Mouse (Mus musculus) CH12.LX (cell line): ENCODE data around the gene Fbxl20. TPM values are rescaled to one million over a fixed set of nuclear protein-coding genes. Genes with fewer than 3 reads are reported as not detected.

ENCODE experiments used
- DNase-seq: peaks from one replicate; pipeline ENCODE4 v3.0.0-alpha.2; 2013; ENCODE audit errors: extremely low read depth
- H3K27ac ChIP-seq: 2 replicates; pipeline ENCODE4 v1.5.1; 2012; ENCODE audit warnings: low read depth, mild to moderate bottlenecking, control low read depth, moderate library complexity; ENCODE audit not compliant: insufficient read depth
- H3K27me3 ChIP-seq: replicated peaks from 2 replicates; pipeline ENCODE3; 2012; ENCODE audit warnings: inconsistent platforms
- H3K36me3 ChIP-seq, 2 experiments: replicated peaks in 1 of 2; 2 replicates each; pipeline versions ENCODE3 to v1.6.1; 2012; ENCODE audit warnings: inconsistent platforms in 1 of 2, low read length in 1 of 2, mild to moderate bottlenecking in 1 of 2, mixed read lengths in 1 of 2, moderate library complexity in 1 of 2; ENCODE audit not compliant: control insufficient read depth in 1 of 2, insufficient read depth in 1 of 2
- H3K4me1 ChIP-seq, 2 experiments: 2 replicates each; pipeline ENCODE4 v1.6.1; 2012; ENCODE audit warnings: inconsistent platforms in 1 of 2, moderate library complexity in 1 of 2; ENCODE audit not compliant: insufficient read depth in 2 of 2, control insufficient read depth in 1 of 2
- H3K4me2 ChIP-seq: 2 replicates; pipeline ENCODE4 v1.6.1; 2012; ENCODE audit warnings: low read depth, mild to moderate bottlenecking, control low read depth; ENCODE audit not compliant: poor library complexity, insufficient read depth, severe bottlenecking
- H3K4me3 ChIP-seq, 3 experiments: fragments of 150-350 bp in 1 of 3; sonication (generic) in 1 of 3; replicated peaks in 1 of 3; 2 replicates each; pipeline versions ENCODE3 to v1.5.1; 2011 to 2012; ENCODE audit warnings: low read depth in 2 of 3, low read length in 2 of 3, mild to moderate bottlenecking in 2 of 3, moderate library complexity in 2 of 3, control low read depth in 1 of 3, improper control_type of control experiment in 1 of 3, inconsistent platforms in 1 of 3, mixed read lengths in 1 of 3; ENCODE audit not compliant: poor library complexity in 1 of 3
- H3K79me2 ChIP-seq: replicated peaks from 2 replicates; pipeline ENCODE4 v1.6.1; 2012; ENCODE audit warnings: mild to moderate bottlenecking, moderate library complexity; ENCODE audit not compliant: control insufficient read depth, poor library complexity, insufficient read depth, severe bottlenecking; ENCODE audit errors: extremely low read depth
- H3K9ac ChIP-seq: 2 replicates; pipeline ENCODE4 v1.6.1; 2012; ENCODE audit warnings: low read depth, mild to moderate bottlenecking, control low read depth, moderate library complexity; ENCODE audit not compliant: insufficient read depth
- H3K9me3 ChIP-seq: replicated peaks from 2 replicates; pipeline ENCODE3; 2012; ENCODE audit warnings: low read length, inconsistent platforms, mixed read lengths
- BHLHE40 ChIP-seq: IDR thresholded peaks from 2 replicates; pipeline ENCODE4 v1.6.1; 2011; ENCODE audit warnings: mild to moderate bottlenecking, low read depth, low read length, improper control_type of control experiment
- CHD1 ChIP-seq: IDR thresholded peaks from 2 replicates; pipeline ENCODE4 v1.6.1; 2012; ENCODE audit warnings: low read depth, low read length, improper control_type of control experiment, inconsistent platforms
- CHD2 ChIP-seq: IDR thresholded peaks from 2 replicates; pipeline ENCODE4 v1.6.1; 2011; ENCODE audit warnings: low read length, improper control_type of control experiment
- E2F4 ChIP-seq: IDR thresholded peaks from 2 replicates; pipeline ENCODE4 v1.6.1; 2011; ENCODE audit warnings: low read depth, low read length, improper control_type of control experiment; ENCODE audit not compliant: insufficient replicate concordance
- ELF1 ChIP-seq: IDR thresholded peaks from 2 replicates; pipeline ENCODE4 v1.6.1; 2014; ENCODE audit warnings: low read depth, mild to moderate bottlenecking, inconsistent platforms, low read length, improper control_type of control experiment
- GABPA ChIP-seq: IDR thresholded peaks from 2 replicates; pipeline ENCODE4 v1.6.1; 2012; ENCODE audit warnings: low read depth, low read length, improper control_type of control experiment, inconsistent platforms; ENCODE audit not compliant: insufficient replicate concordance
- KAT2A ChIP-seq: IDR thresholded peaks from 2 replicates; pipeline ENCODE4 v1.6.1; 2012; ENCODE audit warnings: low read length, improper control_type of control experiment, inconsistent platforms; ENCODE audit not compliant: insufficient replicate concordance
- MAX ChIP-seq: IDR thresholded peaks from 2 replicates; pipeline ENCODE4 v1.6.1; 2011; ENCODE audit warnings: low read length, improper control_type of control experiment
- MAZ ChIP-seq: IDR thresholded peaks from 2 replicates; pipeline ENCODE4 v1.6.1; 2012; ENCODE audit warnings: low read depth, mild to moderate bottlenecking, inconsistent platforms, low read length, improper control_type of control experiment, moderate library complexity
- MEF2A ChIP-seq: IDR thresholded peaks from 2 replicates; pipeline ENCODE4 v1.6.1; 2014; ENCODE audit warnings: low read depth, mild to moderate bottlenecking, inconsistent platforms, low read length, improper control_type of control experiment, borderline replicate concordance
- MXI1 ChIP-seq: IDR thresholded peaks from 2 replicates; pipeline ENCODE4 v1.6.1; 2011; ENCODE audit warnings: mild to moderate bottlenecking, low read depth, low read length, improper control_type of control experiment
- MYC ChIP-seq: IDR thresholded peaks from 2 replicates; pipeline ENCODE4 v1.6.1; 2011; ENCODE audit warnings: low read depth, mild to moderate bottlenecking, improper control_type of control experiment, low read length
- NELFE ChIP-seq: IDR thresholded peaks from 2 replicates; pipeline ENCODE4 v1.6.1; 2011; ENCODE audit warnings: low read depth, low read length, improper control_type of control experiment
- NRF1 ChIP-seq: IDR thresholded peaks from 2 replicates; pipeline ENCODE4 v1.6.1; 2014; ENCODE audit warnings: low read depth, mild to moderate bottlenecking, inconsistent platforms, low read length, improper control_type of control experiment, moderate library complexity
- PAX5 ChIP-seq: IDR thresholded peaks from 2 replicates; pipeline ENCODE4 v1.6.1; 2012; ENCODE audit warnings: low read length, inconsistent platforms, mixed read lengths
- POLR2A ChIP-seq: IDR thresholded peaks from 2 replicates; pipeline ENCODE4 v1.6.1; 2011; ENCODE audit warnings: low read depth, mild to moderate bottlenecking, improper control_type of control experiment, low read length
- POLR2AphosphoS2 ChIP-seq: IDR thresholded peaks from 2 replicates; pipeline ENCODE4 v1.6.1; 2011; ENCODE audit warnings: low read depth, low read length, improper control_type of control experiment
- RAD21 ChIP-seq: IDR thresholded peaks from 2 replicates; pipeline ENCODE4 v1.6.1; 2011; ENCODE audit warnings: low read depth, mild to moderate bottlenecking, low read length, improper control_type of control experiment, moderate library complexity
- SMC3 ChIP-seq: IDR thresholded peaks from 2 replicates; pipeline ENCODE4 v1.6.1; 2011; ENCODE audit warnings: low read depth, low read length, improper control_type of control experiment
- TCF12 ChIP-seq: IDR thresholded peaks from 2 replicates; pipeline ENCODE4 v1.6.1; 2014; ENCODE audit warnings: low read depth, mild to moderate bottlenecking, inconsistent platforms, low read length, improper control_type of control experiment
- USF2 ChIP-seq: conservative IDR thresholded peaks from 2 replicates; pipeline ENCODE4 v1.6.1; 2011; ENCODE audit warnings: low read depth, low read length, improper control_type of control experiment
- ZC3H11A ChIP-seq: IDR thresholded peaks from 2 replicates; pipeline ENCODE4 v1.6.1; 2012; ENCODE audit warnings: low read depth, mild to moderate bottlenecking, inconsistent platforms, low read length, improper control_type of control experiment
- ZKSCAN1 ChIP-seq: IDR thresholded peaks from 2 replicates; pipeline ENCODE4 v1.6.1; 2012; ENCODE audit warnings: low read depth, inconsistent platforms, low read length, improper control_type of control experiment, borderline replicate concordance
- ZNF384 ChIP-seq: IDR thresholded peaks from 2 replicates; pipeline ENCODE4 v1.6.1; 2012; ENCODE audit warnings: low read depth, low read length, improper control_type of control experiment, inconsistent platforms
- dilution Hi-C: fragments of 300-500 bp; cut with MboI; formaldehyde crosslinking; loops from 2 replicates; pipeline ENCODE4 v1.14.3; 2020; ENCODE audit warnings: low sequenced_read_pairs; ENCODE audit not compliant: extremely low pct_unique_long_range_greater_than_20kb, extremely low pct_ligation_motif_present
- in situ Hi-C: fragments of 300-500 bp; cut with MboI; formaldehyde crosslinking; loops from 3 replicates; pipeline ENCODE4 v1.14.3; 2019; ENCODE audit warnings: low sequenced_read_pairs, low pct_ligation_motif_present, low pct_unique_long_range_greater_than_20kb, mixed read lengths
- polyA plus RNA-seq: library from polyadenylated mRNA; unstranded; fragments of >175 nt; gene quantifications from 2 replicates; pipeline ENCODE4 v1.2.1, GENCODE M21; 2012; ENCODE audit warnings: low read depth; ENCODE audit not compliant: insufficient read length
- total RNA-seq, 2 experiments: library from RNA; depleted of rRNA; stranded (reverse); fragments of 300-350 nt in 1 of 2; fragments of >200 nt in 1 of 2; gene quantifications; 2 replicates each; pipeline ENCODE4 v1.2.3; 2012 to 2014

The Fbxl20 gene
- total and polyA plus RNA-seq, 3 experiments, result 6.4 to 9.0 (median 7.9) TPM

DNA sequence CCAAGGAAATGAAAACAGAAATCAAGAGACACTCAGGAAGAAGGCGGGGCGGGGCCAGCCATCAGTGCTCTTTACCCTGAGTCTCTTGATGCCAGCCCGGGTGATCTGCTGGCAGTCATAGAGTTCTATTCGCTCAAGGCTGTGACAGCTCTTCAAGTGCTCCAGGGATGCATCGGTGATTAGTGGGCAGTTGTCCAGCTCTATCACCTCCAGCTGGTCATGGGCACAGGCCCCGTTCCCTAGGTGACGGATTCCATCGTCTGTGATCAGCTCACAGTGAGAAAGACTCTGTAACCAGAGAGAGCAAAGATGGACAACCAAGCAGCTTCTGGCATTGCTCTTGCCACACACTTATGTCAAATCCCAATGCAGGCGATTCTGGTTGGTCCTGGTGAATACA is 59.6 kb downstream of the Fbxl20 start:
- Histone ChIP-seq H3K79me2 (no peaks in the 10 kb centered on the region), H3K36me3 (peaks cover 27 to 65% of the 10 kb centered on the region in 2 experiments), H3K27ac (no peak overlapping the region)
- dilution Hi-C loops, result no loop called here
- TF ChIP-seq USF2 (no peak), MXI1 (no peak), GABPA (no peak), POLR2AphosphoS2 (no peak), CHD1 (no peak), MAZ (no peak), MAX (no peak)
- TF ChIP-seq, all 38 proteins: peak for 0
- H3K4me2 ChIP-seq, result no peak overlapping the region
- no peak for DNase-seq
- H3K4me1 ChIP-seq, result peaks cover 0 to 3% of the 10 kb centered on the region in 2 experiments; a peak in 1 of 4 replicates
- no peak overlapping the region for H3K4me3 ChIP-seq
- in situ Hi-C loops, result no loop called here
- no peaks in the 10 kb centered on the region for H3K9me3 ChIP-seq
- no peak overlapping the region for H3K9ac ChIP-seq
- no peaks in the 10 kb centered on the region for H3K27me3 ChIP-seq

DNA sequence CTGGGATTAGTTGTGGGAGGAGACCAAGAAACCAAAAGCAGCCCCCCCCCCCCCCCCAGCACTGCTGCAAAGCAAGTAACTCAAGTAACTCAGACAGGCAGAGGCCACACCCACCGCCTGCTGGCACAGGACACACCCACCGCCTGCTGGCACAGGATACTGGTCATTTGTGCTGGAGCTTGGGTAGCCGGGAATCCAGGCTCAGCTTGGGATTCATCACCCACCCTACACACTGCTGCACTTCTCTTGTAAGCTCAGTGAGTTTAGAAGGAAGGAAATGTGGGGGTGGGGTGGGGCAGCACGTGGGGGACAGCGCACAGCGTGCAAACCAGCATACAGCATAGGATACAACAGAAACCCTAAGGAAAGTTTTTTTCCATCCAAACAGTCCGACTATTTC is 62.0 kb downstream of the Fbxl20 start:
- H3K4me3 ChIP-seq, result no peak overlapping the region
- no peaks in the 10 kb centered on the region for H3K9me3 ChIP-seq
- TF ChIP-seq POLR2A (no peak), TCF12 (no peak), NRF1 (no peak), BHLHE40 (no peak), KAT2A (no peak), CHD2 (no peak), PAX5 (no peak), ZC3H11A (no peak), MYC (no peak), ELF1 (no peak), MEF2A (no peak), SMC3 (no peak), RAD21 (no peak), ZNF384 (no peak), NELFE (no peak), E2F4 (no peak), ZKSCAN1 (no peak)
- DNase-seq, result no peak
- H3K36me3 ChIP-seq, result peaks cover 27 to 59% of the 10 kb centered on the region in 2 experiments
- H3K4me1 ChIP-seq, result peaks cover 0 to 3% of the 10 kb centered on the region in 2 experiments; a peak in 1 of 4 replicates
- no peaks in the 10 kb centered on the region for H3K79me2 ChIP-seq
- no peak overlapping the region for H3K4me2 ChIP-seq
- no peak overlapping the region for H3K27ac ChIP-seq
- no peaks in the 10 kb centered on the region for H3K27me3 ChIP-seq
- in situ Hi-C loops, result no loop called here
- no peak overlapping the region for H3K9ac ChIP-seq
- dilution Hi-C loops, result no loop called here
